In genomic region chr10:43454671-43455070, GRCm38 (mm10) we compare ENCODE assay signal across 25 mouse cellular contexts. TPM values are rescaled to one million over a fixed set of nuclear protein-coding genes. Genes with fewer than 3 reads are reported as not detected.
A peak's percentile ranks its signal among the peaks of the same experiment; 100 is the strongest.
DNase-seq lines count a peak whose midpoint lies in the region; ATAC-seq lines count a peak whose summit lies in the region.
"Had no signal": no experiment of that assay in that cellular context is flagged by ENCODE, and none has a peak within 500 bp of the region (broad histone marks: within the 10 kb centered on the region; RNA-seq: fewer than 3 reads in every experiment).

No protein-coding gene starts in this region.

- 0 out of 2 replicates have a peak, but pooled peaks cover 3% of the 10 kb centered on the region for H3K27me3 ChIP-seq in heart, embryonic 10.5 days (ENCODE audit: insufficient read depth, poor library complexity, severe bottlenecking)
- no peaks in the 10 kb centered on the region for H3K27me3 ChIP-seq in heart, embryonic 12.5 days (replicated peaks)
- H3K27me3 ChIP-seq in heart, embryonic 16.5 days (ENCODE audit: control insufficient read depth, insufficient read depth, low read length): no peaks in the 10 kb centered on the region
- no peaks in the 10 kb centered on the region for H3K27me3 ChIP-seq in midbrain, embryonic 14.5 days (ENCODE audit: control insufficient read depth, insufficient read depth, low read length)
- H3K27me3 ChIP-seq: hindbrain, embryonic 13.5 days; liver, embryonic 15.5 days; neural tube, embryonic 12.5 days had no signal

- H3K4me1 ChIP-seq in heart, embryonic 10.5 days: peaks cover 9% of the 10 kb centered on the region; the same call in 1 of the 2 replicates
- peaks cover 9% of the 10 kb centered on the region for H3K4me1 ChIP-seq in heart, embryonic 12.5 days (replicated peaks)
- peaks cover 12% of the 10 kb centered on the region for H3K4me1 ChIP-seq in heart, embryonic 16.5 days (ENCODE audit: control insufficient read depth, insufficient read depth, low read length)
- H3K4me1 ChIP-seq in midbrain, embryonic 14.5 days (ENCODE audit: control insufficient read depth, insufficient read depth, low read length): 0 out of 2 replicates have a peak, but pooled peaks cover 5% of the 10 kb centered on the region

- H3K4me3 ChIP-seq in heart, embryonic 10.5 days: no peak overlapping the region
- no peak overlapping the region for H3K4me3 ChIP-seq in heart, embryonic 12.5 days
- no peak overlapping the region for H3K4me3 ChIP-seq in heart, embryonic 16.5 days (ENCODE audit: low read length)
- no peak overlapping the region for H3K4me3 ChIP-seq in midbrain, embryonic 14.5 days (replicated peaks; ENCODE audit: low read depth, low read length)
- H3K4me3 ChIP-seq: hindbrain, embryonic 13.5 days; liver, embryonic 15.5 days; myocyte; neural tube, embryonic 12.5 days had no signal

- no peak overlapping the region for H3K4me2 ChIP-seq in heart, embryonic 12.5 days
- peak overlapping the region; percentile 12; the same call in 1 of the 2 replicates for H3K4me2 ChIP-seq in heart, embryonic 16.5 days (ENCODE audit: low read depth, low read length)
- no peak overlapping the region for H3K4me2 ChIP-seq in midbrain, embryonic 14.5 days (ENCODE audit: low read length)
- H3K4me2 ChIP-seq: hindbrain, embryonic 13.5 days; liver, embryonic 15.5 days; lung, embryonic 14.5 days; neural tube, embryonic 12.5 days had no signal

- H3K36me3 ChIP-seq in heart, embryonic 10.5 days: no peaks in the 10 kb centered on the region
- H3K36me3 ChIP-seq in heart, embryonic 12.5 days: no peaks in the 10 kb centered on the region
- H3K36me3 ChIP-seq in heart, embryonic 16.5 days (ENCODE audit: control insufficient read depth, insufficient read depth): no peaks in the 10 kb centered on the region
- H3K36me3 ChIP-seq in midbrain, embryonic 14.5 days (ENCODE audit: control insufficient read depth, insufficient read depth, low read length): no peaks in the 10 kb centered on the region
- H3K36me3 ChIP-seq: hindbrain, embryonic 13.5 days; liver, embryonic 15.5 days; neural tube, embryonic 12.5 days had no signal

- H3K9me3 ChIP-seq in heart, embryonic 10.5 days: no peaks in the 10 kb centered on the region
- peaks cover 12% of the 10 kb centered on the region for H3K9me3 ChIP-seq in heart, embryonic 12.5 days (replicated peaks)
- H3K9me3 ChIP-seq in heart, embryonic 16.5 days (replicated peaks; ENCODE audit: control insufficient read depth, low read length): 0 out of 2 replicates have a peak, but pooled peaks cover 2% of the 10 kb centered on the region
- no peaks in the 10 kb centered on the region for H3K9me3 ChIP-seq in midbrain, embryonic 14.5 days (ENCODE audit: control insufficient read depth, low read length)
- H3K9me3 ChIP-seq: hindbrain, embryonic 13.5 days; liver, embryonic 15.5 days had no signal

- ATAC-seq in heart, embryonic 12.5 days (ENCODE audit: insufficient number of reproducible peaks, low FRiP score): no peak
- peak; percentile 87 for ATAC-seq in heart, embryonic 16.5 days (replicated peaks; ENCODE audit: extremely low read depth, insufficient read depth, low FRiP score)
- ATAC-seq in erythroid progenitor cell, adult 5-6 weeks (replicated peaks; ENCODE audit: low FRiP score, poor library complexity, severe bottlenecking): no peak
- no peak for ATAC-seq in midbrain, embryonic 14.5 days (ENCODE audit: low FRiP score, low TSS enrichment)
- ATAC-seq: CD4-positive, CD25-positive, alpha-beta regulatory T cell, adult 4 months; forebrain, embryonic 14.5 days; intestine, postnatal 0 days had no signal

- no peak overlapping the region; the same call in 1 of the 2 replicates for H3K27ac ChIP-seq in heart, embryonic 10.5 days
- peak overlapping the region; percentile 30; the same call in 1 of the 2 replicates for H3K27ac ChIP-seq in heart, embryonic 12.5 days (ENCODE audit: poor library complexity, severe bottlenecking)
- peak overlapping the region; percentile 88 for H3K27ac ChIP-seq in heart, embryonic 16.5 days (ENCODE audit: low read length)
- H3K27ac ChIP-seq in midbrain, embryonic 14.5 days (replicated peaks; ENCODE audit: low read depth, low read length): no peak overlapping the region
- H3K27ac ChIP-seq: hindbrain, embryonic 13.5 days; liver, embryonic 15.5 days; neural tube, embryonic 12.5 days had no signal

- peak; percentile 95 for DNase-seq in heart, adult 11 months
- no peak for DNase-seq in heart, embryonic 10.5 days (ENCODE audit: low spot score)
- peak; percentile 67 for DNase-seq in heart, postnatal 4 days
- DNase-seq in midbrain, embryonic 14.5 days: no peak
- DNase-seq: adrenal gland, postnatal 36 days; cerebellum, adult 2 months; cerebellum, postnatal 14 days; kidney, adult 9 months; kidney, postnatal 14 days; layer of hippocampus, adult 9-11 months; lung, embryonic 14.5 days; lung, postnatal 14 days; right cerebral cortex, adult 18-20 months; spleen, adult 18-20 months; thymus, postnatal 14 days had no signal

- WGBS in heart, embryonic 10.5 days: 56% methylated on average over 3 of the region's 3 CpGs
- WGBS in heart, embryonic 12.5 days: 57% methylated on average over 3 of the region's 3 CpGs
- WGBS in heart, embryonic 16.5 days: 45% methylated on average over 3 of the region's 3 CpGs
- 95% methylated on average over 3 of the region's 3 CpGs for WGBS in midbrain, embryonic 14.5 days

- H3K9ac ChIP-seq in heart, embryonic 12.5 days: no peak overlapping the region
- H3K9ac ChIP-seq in heart, embryonic 16.5 days (ENCODE audit: low read length): no peak overlapping the region
- no peak overlapping the region for H3K9ac ChIP-seq in midbrain, embryonic 14.5 days (replicated peaks; ENCODE audit: low read length)
- H3K9ac ChIP-seq: hindbrain, embryonic 13.5 days; liver, embryonic 15.5 days; lung, embryonic 14.5 days; neural tube, embryonic 12.5 days had no signal

RNA-seq across cellular contexts. Expression of gene Bend3, which starts 24.0 kb away (rescaled TPM):
- 5.4 and 5.8 TPM in 2 replicates for polyA plus RNA-seq in heart, embryonic 10.5 days (2016; fragmentation: Nextera tagmentation; extraction: Ambion mirVana)
- polyA plus RNA-seq in heart, embryonic 12.5 days (2016; fragmentation: Nextera tagmentation; extraction: Ambion mirVana): 5.3 and 6.0 TPM in 2 replicates
- 2.3 and 3.0 TPM in 2 replicates for polyA plus RNA-seq in heart, embryonic 16.5 days (2015; fragmentation: Nextera tagmentation; extraction: Ambion mirVana)
- total RNA-seq in heart, postnatal 4 days (2021): 10 to 100 TPM; 13.8 to 15.2 TPM
- 0.42 and 5.4 TPM in 2 replicates for total RNA-seq in erythroid progenitor cell, adult 5-6 weeks (2015; ENCODE audit: low replicate concordance)
- total RNA-seq in erythroid progenitor cell, adult 5-6 weeks (2017; ENCODE audit: low replicate concordance): 0.13 and 2.6 TPM in 2 replicates
- 3.8 and 6.1 TPM in 2 replicates for polyA plus RNA-seq in midbrain, embryonic 14.5 days (2014; fragmentation: Nextera tagmentation; extraction: Ambion mirVana)

Comparison
In these comparisons a context has a peak if more than half of its experiments do, and no peak if none do; other contexts are left out.
1. DNase-seq: peak in heart, adult 11 months (single experiment) and heart, postnatal 4 days (single experiment); none in heart, embryonic 10.5 days (single experiment) and midbrain, embryonic 14.5 days (single experiment).
2. H3K27ac ChIP-seq: peak in heart, embryonic 12.5 days (single experiment) and heart, embryonic 16.5 days (single experiment); none in heart, embryonic 10.5 days (single experiment) and midbrain, embryonic 14.5 days (single experiment).